Mouse (Mus musculus): Measurements from ENCODE around the gene 4933405O20Rik. TPM values are rescaled to one million over a fixed set of nuclear protein-coding genes. Genes with fewer than 3 reads are reported as not detected.

4933405O20Rik gene
- polyA plus RNA-seq, 1 experiment from 2014 or later = not detected

GRCm38 (mm10) chr7:50614101-50614500 lies 15.1 kb downstream of the 4933405O20Rik start:
- H3K36me3 ChIP-seq (ENCODE audit: control insufficient read depth, insufficient read depth, low read length) = no peaks in the 10 kb centered on the region
- H3K27ac ChIP-seq (replicated peaks) = no peak overlapping the region
- 53% methylated on average over 2 of the region's 2 CpGs for WGBS
- DNase-seq (ENCODE audit: low spot score) (no peak), ATAC-seq (ENCODE audit: low FRiP score, low TSS enrichment) (no peak)
- no peaks in the 10 kb centered on the region for H3K9me3 ChIP-seq (ENCODE audit: control insufficient read depth, low read length)
- TF ChIP-seq CTCF (IDR thresholded peaks at IDR 0.05; ENCODE audit: low read depth) (no peak), EP300 (optimal IDR thresholded peaks at IDR 0.05) (no peak)
- H3K4me3 ChIP-seq (ENCODE audit: low read depth, low read length) = no peak overlapping the region
- H3K27me3 ChIP-seq (ENCODE audit: control insufficient read depth, insufficient read depth, low read length) = no peaks in the 10 kb centered on the region
- no peak overlapping the region for H3K4me2 ChIP-seq (replicated peaks; ENCODE audit: low read depth)
- no peak overlapping the region for H3K9ac ChIP-seq (ENCODE audit: low read length)
- H3K4me1 ChIP-seq (replicated peaks; ENCODE audit: control insufficient read depth, insufficient read depth) = no peaks in the 10 kb centered on the region

GRCm38 (mm10) chr7:50629186-50629585 lies 30.2 kb downstream of the 4933405O20Rik start:
- Histone ChIP-seq H3K36me3 (ENCODE audit: control insufficient read depth, insufficient read depth, low read length) (no peaks in the 10 kb centered on the region), H3K9me3 (ENCODE audit: control insufficient read depth, low read length) (no peaks in the 10 kb centered on the region), H3K4me3 (ENCODE audit: low read depth, low read length) (no peak overlapping the region), H3K27me3 (ENCODE audit: control insufficient read depth, insufficient read depth, low read length) (no peaks in the 10 kb centered on the region), H3K9ac (ENCODE audit: low read length) (no peak overlapping the region), H3K27ac (replicated peaks) (no peak overlapping the region), H3K4me2 (replicated peaks; ENCODE audit: low read depth) (no peak overlapping the region), H3K4me1 (replicated peaks; ENCODE audit: control insufficient read depth, insufficient read depth) (no peaks in the 10 kb centered on the region)
- TF ChIP-seq EP300 (optimal IDR thresholded peaks at IDR 0.05) (no peak), CTCF (IDR thresholded peaks at IDR 0.05; ENCODE audit: low read depth) (no peak)
- DNase-seq (ENCODE audit: low spot score) = no peak
- ATAC-seq (ENCODE audit: low FRiP score, low TSS enrichment) = no peak
- WGBS = 32% methylated on average over 3 of the region's 3 CpGs

- no peak overlapping the region for H3K4me2 ChIP-seq (replicated peaks; ENCODE audit: low read depth)
- H3K27me3 ChIP-seq (ENCODE audit: control insufficient read depth, insufficient read depth, low read length) = no peaks in the 10 kb centered on the region
- no peak overlapping the region for H3K27ac ChIP-seq (replicated peaks)
- no peaks in the 10 kb centered on the region for H3K36me3 ChIP-seq (ENCODE audit: control insufficient read depth, insufficient read depth, low read length)
- TF ChIP-seq EP300 (optimal IDR thresholded peaks at IDR 0.05) = no peak
- no peak for TF ChIP-seq CTCF (IDR thresholded peaks at IDR 0.05; ENCODE audit: low read depth)
- no peak for ATAC-seq (ENCODE audit: low FRiP score, low TSS enrichment)
- DNase-seq (ENCODE audit: low spot score) = no peak
- 78% methylated on average over 2 of the region's 2 CpGs for WGBS
- no peak overlapping the region for H3K4me3 ChIP-seq (ENCODE audit: low read depth, low read length)
- H3K4me1 ChIP-seq (replicated peaks; ENCODE audit: control insufficient read depth, insufficient read depth) = no peaks in the 10 kb centered on the region
- no peaks in the 10 kb centered on the region for H3K9me3 ChIP-seq (ENCODE audit: control insufficient read depth, low read length)
- no peak overlapping the region for H3K9ac ChIP-seq (ENCODE audit: low read length)
Observed at GRCm38 (mm10) chr7:50633147-50633546, 34.2 kb downstream of the 4933405O20Rik start.

All from stomach, postnatal 0 days (tissue).